Mouse (Mus musculus): Measurements from ENCODE around the gene Srxn1. TPM values are rescaled to one million over a fixed set of nuclear protein-coding genes. Genes with fewer than 3 reads are reported as not detected.

Srxn1 gene
- polyA plus RNA-seq, 1 experiment = 30.6 TPM

- Histone ChIP-seq H3K27me3 (replicated peaks) (peaks cover 84% of the 10 kb centered on the region), H3K36me3 (replicated peaks; ENCODE audit: low read length) (no peaks in the 10 kb centered on the region), H3K4me1 (peaks cover 33% of the 10 kb centered on the region), H3K9me3 (0 out of 2 replicates have a peak, but pooled peaks cover 2% of the 10 kb centered on the region), H3K4me3 (replicated peaks) (no peak overlapping the region)
- TF ChIP-seq FLI1 (IDR thresholded peaks at IDR 0.05; ENCODE audit: low read length) = no peak
- no peak for TF ChIP-seq GATA1 (IDR thresholded peaks at IDR 0.05; ENCODE audit: borderline replicate concordance, low read length)
Measured at GRCm38 (mm10) chr2:152139191-152139987, 34.1 kb downstream of the Srxn1 start.

DNA sequence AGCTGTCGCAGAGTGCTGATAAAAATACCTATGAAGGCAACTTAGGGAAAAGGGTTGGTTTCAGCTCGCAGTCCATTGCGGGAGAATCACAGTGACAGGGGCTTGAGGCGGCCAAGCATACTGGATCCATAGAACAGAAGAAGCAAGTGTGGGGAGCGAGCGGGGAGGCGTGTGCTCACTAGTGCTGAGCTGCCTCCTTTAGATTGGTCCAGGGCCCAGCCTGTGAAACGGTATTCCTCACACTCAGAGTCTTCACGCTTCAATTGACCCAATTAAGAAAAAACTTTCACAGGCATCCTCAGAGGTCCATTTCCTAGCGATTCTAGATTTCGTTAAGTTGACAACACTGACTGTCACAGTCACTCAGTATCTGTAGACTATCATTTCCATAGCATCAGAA lies 35.6 kb downstream of the Srxn1 start:
- Histone ChIP-seq H3K4me1 (peaks cover 33% of the 10 kb centered on the region), H3K27me3 (replicated peaks) (peaks cover 88% of the 10 kb centered on the region), H3K4me3 (replicated peaks) (no peak overlapping the region), H3K36me3 (replicated peaks; ENCODE audit: low read length) (no peaks in the 10 kb centered on the region), H3K9me3 (no peaks in the 10 kb centered on the region)
- TF ChIP-seq FLI1 (IDR thresholded peaks at IDR 0.05; ENCODE audit: low read length) = no peak
- no peak for TF ChIP-seq GATA1 (IDR thresholded peaks at IDR 0.05; ENCODE audit: borderline replicate concordance, low read length)

GRCm38 (mm10) chr2:152141491-152141890 lies 36.2 kb downstream of the Srxn1 start:
- Histone ChIP-seq H3K9me3 (no peaks in the 10 kb centered on the region), H3K4me3 (replicated peaks) (peak overlapping the region; percentile 77)

GRCm38 (mm10) chr2:152142046-152142445 lies 36.7 kb downstream of the Srxn1 start:
- H3K4me1 ChIP-seq = peaks cover 33% of the 10 kb centered on the region
- H3K36me3 ChIP-seq (replicated peaks; ENCODE audit: low read length) = no peaks in the 10 kb centered on the region
- TF ChIP-seq GATA1 (IDR thresholded peaks at IDR 0.05; ENCODE audit: borderline replicate concordance, low read length) = no peak
- no peak for TF ChIP-seq FLI1 (IDR thresholded peaks at IDR 0.05; ENCODE audit: low read length)
- H3K9me3 ChIP-seq = no peaks in the 10 kb centered on the region
- H3K4me3 ChIP-seq (replicated peaks) = peak overlapping the region; percentile 77
- peaks cover 91% of the 10 kb centered on the region for H3K27me3 ChIP-seq (replicated peaks)

More at GRCm38 (mm10) chr2:152141491-152141890, 36.2 kb downstream of the Srxn1 start:
- Histone ChIP-seq H3K27me3 (replicated peaks) (peaks cover 89% of the 10 kb centered on the region), H3K4me1 (peaks cover 33% of the 10 kb centered on the region), H3K36me3 (replicated peaks; ENCODE audit: low read length) (no peaks in the 10 kb centered on the region)
- TF ChIP-seq FLI1 (IDR thresholded peaks at IDR 0.05; ENCODE audit: low read length) = no peak
- no peak for TF ChIP-seq GATA1 (IDR thresholded peaks at IDR 0.05; ENCODE audit: borderline replicate concordance, low read length)

DNA sequence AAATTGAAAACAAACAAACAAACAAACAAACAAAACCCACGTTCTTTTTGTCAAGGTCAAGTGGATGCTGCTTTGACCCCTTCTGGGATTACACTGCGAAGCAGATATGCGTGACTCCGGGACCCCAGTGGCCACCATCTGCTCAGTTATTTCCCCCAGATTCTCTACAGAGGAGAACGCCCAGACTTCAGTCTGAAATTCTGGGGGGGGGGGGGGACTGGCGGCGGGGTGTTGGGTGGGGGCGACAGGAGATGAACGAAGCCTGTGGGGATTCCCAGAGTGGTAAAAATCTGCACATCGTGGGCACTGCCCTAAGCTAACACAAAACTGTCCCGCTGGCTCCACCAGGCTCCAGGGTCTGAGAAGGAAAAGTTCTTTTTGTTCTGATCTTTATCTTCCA lies 37.3 kb downstream of the Srxn1 start:
- peaks cover 92% of the 10 kb centered on the region for H3K27me3 ChIP-seq (replicated peaks)

GRCm38 (mm10) chr2:152143279-152144157 lies 38.2 kb downstream of the Srxn1 start, which contains the start of gene Tcf15:
Tcf15 (plus strand) TSS chr2:152143561.
- no peaks in the 10 kb centered on the region for H3K9me3 ChIP-seq
- peaks cover 91% of the 10 kb centered on the region for H3K27me3 ChIP-seq (replicated peaks)
- TF ChIP-seq FLI1 (IDR thresholded peaks at IDR 0.05; ENCODE audit: low read length) = no peak
- no peak for TF ChIP-seq GATA1 (IDR thresholded peaks at IDR 0.05; ENCODE audit: borderline replicate concordance, low read length)
- peaks cover 33% of the 10 kb centered on the region for H3K4me1 ChIP-seq
- peak within 1 kb of the TSS; percentile 91 for H3K4me3 ChIP-seq (replicated peaks)
- no peaks in the 10 kb centered on the region for H3K36me3 ChIP-seq (replicated peaks; ENCODE audit: low read length)

More for the DNA sequence above, 37.3 kb downstream of the Srxn1 start:
- Histone ChIP-seq H3K4me3 (replicated peaks) (peak overlapping the region; percentile 77), H3K36me3 (replicated peaks; ENCODE audit: low read length) (no peaks in the 10 kb centered on the region), H3K4me1 (peaks cover 33% of the 10 kb centered on the region), H3K9me3 (no peaks in the 10 kb centered on the region)
- no peak for TF ChIP-seq GATA1 (IDR thresholded peaks at IDR 0.05; ENCODE audit: borderline replicate concordance, low read length)
- TF ChIP-seq FLI1 (IDR thresholded peaks at IDR 0.05; ENCODE audit: low read length) = no peak

GRCm38 (mm10) chr2:152144158-152144450 lies 38.8 kb downstream of the Srxn1 start:
- peak overlapping the region; percentile 91 for H3K4me3 ChIP-seq (replicated peaks)
- H3K9me3 ChIP-seq = no peaks in the 10 kb centered on the region
- peaks cover 33% of the 10 kb centered on the region for H3K4me1 ChIP-seq
- TF ChIP-seq FLI1 (IDR thresholded peaks at IDR 0.05; ENCODE audit: low read length) (no peak), GATA1 (IDR thresholded peaks at IDR 0.05; ENCODE audit: borderline replicate concordance, low read length) (no peak)
- peaks cover 92% of the 10 kb centered on the region for H3K27me3 ChIP-seq (replicated peaks)
- no peaks in the 10 kb centered on the region for H3K36me3 ChIP-seq (replicated peaks; ENCODE audit: low read length)

DNA sequence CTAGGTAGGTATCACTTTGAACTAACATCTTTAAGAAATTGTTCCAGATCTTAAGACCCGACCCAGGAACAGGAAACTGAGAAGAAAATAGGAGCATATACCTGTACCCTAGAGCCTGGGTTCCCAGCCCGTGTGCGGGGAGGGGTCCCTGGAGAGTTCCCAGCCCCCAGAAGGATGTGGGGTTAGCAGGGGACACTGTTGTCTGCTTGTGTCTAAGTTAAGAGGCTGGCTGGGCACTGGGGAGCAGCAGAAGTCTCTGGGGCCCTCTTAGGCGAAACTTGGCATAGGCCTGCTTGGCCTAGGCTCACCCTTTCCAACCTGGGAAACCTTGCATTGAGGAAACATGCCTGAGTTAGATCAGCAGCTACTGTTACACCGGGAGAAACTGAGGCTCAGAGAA lies 39.2 kb downstream of the Srxn1 start:
- no peaks in the 10 kb centered on the region for H3K9me3 ChIP-seq
- H3K36me3 ChIP-seq (replicated peaks; ENCODE audit: low read length) = no peaks in the 10 kb centered on the region
- H3K27me3 ChIP-seq (replicated peaks) = peaks cover 91% of the 10 kb centered on the region
- H3K4me3 ChIP-seq (replicated peaks) = no peak overlapping the region
- peaks cover 30% of the 10 kb centered on the region for H3K4me1 ChIP-seq
- TF ChIP-seq GATA1 (IDR thresholded peaks at IDR 0.05; ENCODE audit: borderline replicate concordance, low read length) = no peak
- no peak for TF ChIP-seq FLI1 (IDR thresholded peaks at IDR 0.05; ENCODE audit: low read length)

- TF ChIP-seq GATA1 (IDR thresholded peaks at IDR 0.05; ENCODE audit: borderline replicate concordance, low read length) = no peak
- no peak for TF ChIP-seq FLI1 (IDR thresholded peaks at IDR 0.05; ENCODE audit: low read length)
- Histone ChIP-seq H3K4me1 (peaks cover 35% of the 10 kb centered on the region), H3K4me3 (replicated peaks) (no peak overlapping the region), H3K27me3 (replicated peaks) (peaks cover 95% of the 10 kb centered on the region), H3K36me3 (replicated peaks; ENCODE audit: low read length) (no peaks in the 10 kb centered on the region), H3K9me3 (no peaks in the 10 kb centered on the region)
Measured at GRCm38 (mm10) chr2:152145711-152146110, 40.4 kb downstream of the Srxn1 start.

DNA sequence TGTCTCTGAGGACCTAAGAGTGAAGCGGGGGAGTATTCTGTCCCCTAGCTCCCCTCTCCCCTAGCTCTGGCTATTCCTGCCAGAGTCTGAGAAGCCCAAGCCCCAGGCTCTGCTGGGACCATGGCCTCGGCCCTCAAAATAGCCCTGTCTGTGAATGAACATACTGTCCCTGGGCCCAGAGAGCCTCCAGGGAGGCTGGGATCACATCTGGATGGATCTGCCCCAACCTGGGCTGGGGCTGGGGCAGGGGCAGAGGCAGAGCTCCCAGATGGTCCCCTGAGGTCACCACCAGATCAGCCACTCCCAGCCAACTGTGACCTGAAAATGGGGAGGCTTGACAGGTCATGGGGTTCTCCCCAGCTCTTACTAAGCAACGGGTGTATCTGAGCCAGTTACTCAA lies 41.8 kb downstream of the Srxn1 start:
- Histone ChIP-seq H3K27me3 (replicated peaks) (peaks cover 94% of the 10 kb centered on the region), H3K9me3 (no peaks in the 10 kb centered on the region), H3K36me3 (replicated peaks; ENCODE audit: low read length) (no peaks in the 10 kb centered on the region), H3K4me1 (peaks cover 28% of the 10 kb centered on the region), H3K4me3 (replicated peaks) (no peak overlapping the region)
- TF ChIP-seq GATA1 (IDR thresholded peaks at IDR 0.05; ENCODE audit: borderline replicate concordance, low read length) = no peak
- no peak for TF ChIP-seq FLI1 (IDR thresholded peaks at IDR 0.05; ENCODE audit: low read length)
